Mouse (Mus musculus) ES-E14 (cell line): ENCODE data around the gene Asic3. TPM values are rescaled to one million over a fixed set of nuclear protein-coding genes. Genes with fewer than 3 reads are reported as not detected.

Source experiments
- DNase-seq: peaks from one replicate; pipeline ENCODE4 v3.0.0-alpha.2; 2013; ENCODE audit warnings: low read depth, low spot score
- H3K27ac ChIP-seq: 2 replicates; pipeline ENCODE4 v1.5.1; 2012; ENCODE audit warnings: low read depth, mild to moderate bottlenecking, low read length, moderate library complexity, mixed read lengths; ENCODE audit not compliant: poor library complexity, insufficient read depth, severe bottlenecking
- H3K36me3 ChIP-seq: 2 replicates; pipeline ENCODE4 v1.6.1; 2012; ENCODE audit warnings: mild to moderate bottlenecking, low read length, moderate library complexity, mixed read lengths; ENCODE audit not compliant: control insufficient read depth, poor library complexity, insufficient read depth, severe bottlenecking
- H3K4me1 ChIP-seq, 2 experiments: fragments of 150-350 bp in 1 of 2; sonication (generic) in 1 of 2; 2 replicates each; pipeline ENCODE4 v1.6.1; 2012; ENCODE audit warnings: low read length in 2 of 2, mild to moderate bottlenecking in 1 of 2, mixed read lengths in 1 of 2; ENCODE audit not compliant: control insufficient read depth in 2 of 2, insufficient read depth in 2 of 2, poor library complexity in 1 of 2
- H3K4me3 ChIP-seq, 2 experiments: fragments of 150-350 bp in 1 of 2; sonication (generic) in 1 of 2; 2 replicates each; pipeline ENCODE4 v1.5.1; 2012; ENCODE audit warnings: low read length in 2 of 2, low read depth in 1 of 2, mild to moderate bottlenecking in 1 of 2, mixed read lengths in 1 of 2; ENCODE audit not compliant: insufficient read depth in 1 of 2, poor library complexity in 1 of 2, severe bottlenecking in 1 of 2
- H3K9ac ChIP-seq: 2 replicates; pipeline ENCODE4 v1.6.1; 2012; ENCODE audit warnings: low read depth, mild to moderate bottlenecking, low read length, mixed read lengths; ENCODE audit not compliant: poor library complexity, insufficient read depth, severe bottlenecking
- H3K9me3 ChIP-seq: fragments of 150-350 bp; sonication (generic); 2 replicates; pipeline ENCODE4 v1.6.1; 2012; ENCODE audit warnings: low read depth, mild to moderate bottlenecking, low read length; ENCODE audit not compliant: control insufficient read depth, insufficient read depth
- CHD2 ChIP-seq: IDR thresholded peaks from 2 replicates; pipeline ENCODE4 v1.6.1; 2014; ENCODE audit warnings: mild to moderate bottlenecking, low read depth, low read length, inconsistent platforms
- HCFC1 ChIP-seq: IDR thresholded peaks from 2 replicates; pipeline ENCODE4 v1.6.1; 2012; ENCODE audit warnings: low read length, inconsistent platforms, borderline replicate concordance; ENCODE audit not compliant: insufficient read depth
- MAFK ChIP-seq: IDR thresholded peaks from 2 replicates; pipeline ENCODE4 v1.6.1; 2014; ENCODE audit warnings: mild to moderate bottlenecking, low read depth, low read length, inconsistent platforms; ENCODE audit not compliant: insufficient read depth
- ZC3H11A ChIP-seq: IDR thresholded peaks from 2 replicates; pipeline ENCODE4 v1.6.1; 2012; ENCODE audit warnings: low read depth, mild to moderate bottlenecking, inconsistent platforms, low read length, borderline replicate concordance
- ZNF384 ChIP-seq: IDR thresholded peaks from 2 replicates; pipeline ENCODE4 v1.6.1; 2012; ENCODE audit warnings: low read depth, low read length, inconsistent platforms
- in situ Hi-C, 2 experiments: fragments of 600-800 bp; cut with MboI; formaldehyde crosslinking; loops; one replicate each; pipeline ENCODE4 v1.15.1; 2025; ENCODE audit warnings: low sequenced_read_pairs in 2 of 2, inconsistent platforms in 1 of 2; ENCODE audit not compliant: unreplicated experiment in 2 of 2
- total RNA-seq: library from RNA; depleted of rRNA; stranded (reverse); fragments of 300-350 nt; gene quantifications from 2 replicates; pipeline ENCODE4 v1.2.3, GENCODE M21; 2012

The Asic3 gene
- total RNA-seq, 1 experiment: 0.40 TPM

GRCm38 (mm10) chr5:24424861-24425411 lies 11.7 kb downstream of the Asic3 start:
- no peak overlapping the region for H3K27ac ChIP-seq
- in situ Hi-C loops: no loop called here
- DNase-seq: no peak
- H3K36me3 ChIP-seq: peaks cover under 1% of the 10 kb centered on the region; the same call in 1 of the 2 replicates
- H3K9ac ChIP-seq: peak overlapping the region; percentile 68
- H3K4me3 ChIP-seq: peak overlapping the region; percentile 70 to 76
- TF ChIP-seq HCFC1: peak; percentile 58; the same call in 1 of the 2 replicates
- TF ChIP-seq ZNF384: no peak
- no peak for TF ChIP-seq CHD2
- peaks cover 4 to 27% of the 10 kb centered on the region in 2 experiments; a peak in 2 of 4 replicates for H3K4me1 ChIP-seq
- no peaks in the 10 kb centered on the region for H3K9me3 ChIP-seq

GRCm38 (mm10) chr5:24425421-24426036 lies 12.3 kb downstream of the Asic3 start:
- Histone ChIP-seq H3K4me3 (peak overlapping the region; percentile 70 to 76), H3K36me3 (peaks cover 3% of the 10 kb centered on the region; the same call in 1 of the 2 replicates), H3K27ac (no peak overlapping the region), H3K9me3 (no peaks in the 10 kb centered on the region), H3K4me1 (peaks cover 4 to 27% of the 10 kb centered on the region in 2 experiments; a peak in 2 of 4 replicates), H3K9ac (peak overlapping the region; percentile 68)
- no peak for DNase-seq
- no peak for TF ChIP-seq ZNF384
- no peak for TF ChIP-seq ZC3H11A
- no peak for TF ChIP-seq HCFC1
- no peak for TF ChIP-seq CHD2
- no peak for TF ChIP-seq MAFK
- in situ Hi-C loops: no loop called here

- in situ Hi-C loops: no loop called here
- H3K27ac ChIP-seq: no peak overlapping the region
- H3K9ac ChIP-seq: no peak overlapping the region
- peaks cover 3% of the 10 kb centered on the region; the same call in 1 of the 2 replicates for H3K36me3 ChIP-seq
- no peak for TF ChIP-seq CHD2
- no peak for TF ChIP-seq ZNF384
- no peak for TF ChIP-seq ZC3H11A
- H3K4me1 ChIP-seq: peaks cover 4 to 27% of the 10 kb centered on the region in 2 experiments; a peak in 2 of 4 replicates
- peak overlapping the region; percentile 70 to 76 for H3K4me3 ChIP-seq
- DNase-seq: no peak
- H3K9me3 ChIP-seq: no peaks in the 10 kb centered on the region
Measured at GRCm38 (mm10) chr5:24426037-24426432, 12.8 kb downstream of the Asic3 start.

- no peak for DNase-seq
- Histone ChIP-seq H3K27ac (no peak overlapping the region), H3K4me1 (peaks cover 4 to 27% of the 10 kb centered on the region in 2 experiments; a peak in 2 of 4 replicates), H3K36me3 (peaks cover 10% of the 10 kb centered on the region), H3K4me3 (no peak overlapping the region), H3K9me3 (no peaks in the 10 kb centered on the region), H3K9ac (no peak overlapping the region)
- TF ChIP-seq MAFK (no peak), ZC3H11A (no peak), CHD2 (no peak), HCFC1 (no peak), ZNF384 (no peak)
- in situ Hi-C loops: no loop called here
Measured at GRCm38 (mm10) chr5:24426556-24427284, 13.5 kb downstream of the Asic3 start.
